Mouse (Mus musculus) hindbrain, embryonic 15.5 days (tissue): ENCODE results near the gene Nsd1. TPM values are rescaled to one million over a fixed set of nuclear protein-coding genes. Genes with fewer than 3 reads are reported as not detected.

Source experiments
- ATAC-seq: fragments of 200-750 bp; cut with Nextera tagmentation; 2 replicates; pipeline ENCODE4 v1.8.0; 2017; ENCODE audit warnings: low read depth, moderate number of reproducible peaks, moderate TSS enrichment; ENCODE audit not compliant: low FRiP score
- H3K27ac ChIP-seq: fragments of 300-500 bp; sonication (generic); replicated peaks from 2 replicates; pipeline ENCODE4 v1.5.1; 2015; ENCODE audit warnings: mild to moderate bottlenecking, inconsistent platforms
- H3K27me3 ChIP-seq: fragments of 300-500 bp; sonication (generic); 2 replicates; pipeline ENCODE4 v1.6.1; 2015; ENCODE audit warnings: control low read depth, inconsistent platforms
- H3K36me3 ChIP-seq: fragments of 300-500 bp; sonication (generic); 2 replicates; pipeline ENCODE4 v1.6.1; 2015; ENCODE audit warnings: control low read depth, inconsistent platforms
- H3K4me1 ChIP-seq: fragments of 300-500 bp; sonication (generic); replicated peaks from 2 replicates; pipeline ENCODE4 v1.6.1; 2015; ENCODE audit warnings: control low read depth, inconsistent platforms
- H3K4me2 ChIP-seq: fragments of 300-500 bp; sonication (generic); 2 replicates; pipeline ENCODE4 v1.6.1; 2015; ENCODE audit warnings: moderate library complexity, mild to moderate bottlenecking, inconsistent platforms
- H3K4me3 ChIP-seq: fragments of 300-500 bp; sonication (generic); 2 replicates; pipeline ENCODE4 v1.5.1; 2015; ENCODE audit warnings: mild to moderate bottlenecking, inconsistent platforms
- H3K9ac ChIP-seq: fragments of 300-500 bp; sonication (generic); 2 replicates; pipeline ENCODE4 v1.6.1; 2015; ENCODE audit warnings: inconsistent platforms
- H3K9me3 ChIP-seq: fragments of 300-500 bp; sonication (generic); 2 replicates; pipeline ENCODE4 v1.6.1; 2016; ENCODE audit warnings: control low read depth, inconsistent platforms
- WGBS: fragments of 180-500 bp; shearing (Covaris S2); methylation state at CpG from one replicate; pipeline ENCODE4 v1.1.7; 2015; 5-methylcytosine and 5-hydroxymethylcytosine counted together
- polyA plus RNA-seq: library from polyadenylated mRNA; unstranded; fragments of >200 nt; fragmentation: Nextera tagmentation; extraction: Ambion mirVana; gene quantifications from 2 replicates; pipeline ENCODE4 v1.2.1, GENCODE M21; 2015

The Nsd1 gene
- polyA plus RNA-seq, 1 experiment from 2014 or later = 49.1 TPM

DNA sequence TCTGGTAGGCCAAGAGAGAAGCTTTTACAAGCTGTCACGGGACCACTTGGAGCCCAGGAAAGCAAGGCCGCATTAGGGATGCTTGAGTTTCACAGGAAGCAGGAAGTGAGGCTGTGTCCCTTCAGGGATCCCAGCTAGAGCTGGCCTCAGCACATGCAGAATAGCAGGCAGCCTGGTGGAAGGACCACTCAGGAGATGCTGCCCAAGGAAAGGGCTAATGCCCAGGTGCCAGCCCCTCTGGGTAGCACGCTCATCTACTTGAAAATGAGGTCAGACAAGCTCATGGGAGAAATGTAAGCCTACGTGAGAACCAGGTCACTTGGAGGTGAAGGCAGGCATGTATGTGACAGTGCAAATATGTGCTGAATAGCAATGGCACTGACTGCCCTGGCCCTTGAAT, 117.6 kb downstream of the Nsd1 start:
- Histone ChIP-seq H3K9me3 (no peaks in the 10 kb centered on the region), H3K4me3 (no peak overlapping the region), H3K27ac (peak overlapping the region; percentile 35), H3K4me2 (peak overlapping the region; percentile 9; the same call in 1 of the 2 replicates), H3K4me1 (peaks cover 49% of the 10 kb centered on the region), H3K9ac (no peak overlapping the region), H3K27me3 (no peaks in the 10 kb centered on the region), H3K36me3 (peaks cover 16% of the 10 kb centered on the region)
- ATAC-seq = 0 out of 2 replicates have a peak, but pooled peaks have one; percentile 19
- 60% methylated on average over 4 of the region's 4 CpGs for WGBS

DNA sequence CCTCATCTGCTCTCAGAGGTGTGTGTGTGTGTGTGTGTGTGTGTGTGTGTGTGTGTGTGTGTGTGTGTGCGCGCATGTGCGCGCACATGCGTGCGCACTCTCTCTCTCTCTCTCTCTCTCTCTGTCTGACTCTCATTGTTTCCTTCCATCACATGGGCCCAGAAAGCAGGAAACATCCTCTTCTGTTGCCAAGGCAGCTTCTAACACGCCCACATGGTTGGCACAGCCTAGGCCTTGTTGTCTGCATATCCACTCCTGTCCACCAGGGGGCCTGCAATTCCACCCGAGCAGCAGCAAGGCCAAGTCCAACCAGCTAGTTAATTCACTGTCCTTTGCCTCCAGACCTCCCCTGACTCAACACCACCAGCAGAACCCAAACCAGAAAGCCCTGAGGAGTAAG, 118.1 kb downstream of the Nsd1 start:
- ATAC-seq = peak; percentile 49
- Histone ChIP-seq H3K27ac (peak overlapping the region; percentile 35), H3K36me3 (peaks cover 16% of the 10 kb centered on the region), H3K4me3 (no peak overlapping the region), H3K4me1 (peaks cover 46% of the 10 kb centered on the region), H3K9me3 (no peaks in the 10 kb centered on the region), H3K4me2 (peak overlapping the region; percentile 21), H3K9ac (no peak overlapping the region), H3K27me3 (no peaks in the 10 kb centered on the region)
- 35% methylated on average over 8 of the region's 8 CpGs for WGBS

DNA sequence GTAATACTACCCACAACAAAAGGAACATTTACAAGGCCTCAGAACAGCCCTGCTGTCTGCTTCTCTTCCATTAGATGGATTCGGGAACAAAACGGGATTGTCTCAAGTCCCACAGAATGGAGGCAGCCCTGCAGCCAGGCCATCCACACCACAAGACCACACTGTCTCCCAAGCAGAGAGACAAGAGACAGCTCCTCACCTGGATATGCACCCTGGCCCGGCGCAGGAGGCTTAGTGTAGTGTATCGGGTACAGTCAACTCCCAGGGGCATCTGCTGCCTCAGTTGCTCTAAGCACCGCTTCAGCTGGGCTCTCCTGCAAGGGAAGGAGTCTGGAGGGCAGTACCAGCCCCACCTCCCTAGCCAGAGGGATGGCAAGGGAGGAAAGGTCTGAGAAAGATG, 118.6 kb downstream of the Nsd1 start:
- Histone ChIP-seq H3K9me3 (no peaks in the 10 kb centered on the region), H3K27me3 (no peaks in the 10 kb centered on the region), H3K36me3 (peaks cover 16% of the 10 kb centered on the region), H3K4me2 (peak overlapping the region; percentile 81), H3K4me3 (0 out of 2 replicates have a peak overlapping the region, but pooled peaks have one; percentile 80), H3K9ac (0 out of 2 replicates have a peak overlapping the region, but pooled peaks have one; percentile 59), H3K4me1 (peaks cover 40% of the 10 kb centered on the region), H3K27ac (no peak overlapping the region)
- 86% methylated on average over 6 of the region's 6 CpGs for WGBS
- ATAC-seq = no peak

DNA sequence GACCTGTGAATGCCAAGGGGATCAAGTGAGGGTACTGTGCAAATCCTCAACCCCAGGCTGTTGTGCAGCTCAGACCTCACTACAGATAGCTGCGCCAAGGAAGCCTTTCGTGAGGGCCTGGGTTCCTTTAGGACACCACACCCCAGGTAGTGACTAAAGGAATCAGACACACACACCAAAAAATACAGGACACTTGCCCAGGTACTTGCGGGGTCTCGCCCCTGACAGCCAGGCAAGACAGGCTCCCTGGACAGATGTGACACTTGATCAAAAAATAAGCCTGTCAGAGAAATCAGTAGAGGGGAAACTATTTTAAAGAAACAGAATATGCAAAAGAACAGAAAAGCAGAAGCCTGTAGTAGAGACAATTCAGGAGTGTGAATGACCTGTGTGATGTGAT, 119.1 kb downstream of the Nsd1 start:
- Histone ChIP-seq H3K36me3 (peaks cover 16% of the 10 kb centered on the region), H3K27ac (no peak overlapping the region), H3K4me3 (peak overlapping the region; percentile 80), H3K4me2 (peak overlapping the region; percentile 81), H3K9me3 (no peaks in the 10 kb centered on the region), H3K4me1 (peaks cover 36% of the 10 kb centered on the region), H3K27me3 (no peaks in the 10 kb centered on the region), H3K9ac (0 out of 2 replicates have a peak overlapping the region, but pooled peaks have one; percentile 59)
- 87% methylated on average over 4 of the region's 4 CpGs for WGBS
- ATAC-seq = no peak

- Histone ChIP-seq H3K36me3 (peaks cover 10% of the 10 kb centered on the region), H3K27ac (peak overlapping the region; percentile 82), H3K9me3 (no peaks in the 10 kb centered on the region), H3K4me2 (peak overlapping the region; percentile 81), H3K27me3 (no peaks in the 10 kb centered on the region), H3K4me1 (peaks cover 30% of the 10 kb centered on the region), H3K9ac (peak overlapping the region; percentile 59), H3K4me3 (peak overlapping the region; percentile 80)
- WGBS = 1% methylated on average over 28 of the region's 29 CpGs
- ATAC-seq = peak; percentile 0; the same call in 1 of the 2 replicates
Observed at GRCm38 (mm10) chr13:55329109-55329682, 119.6 kb downstream of the Nsd1 start.

DNA sequence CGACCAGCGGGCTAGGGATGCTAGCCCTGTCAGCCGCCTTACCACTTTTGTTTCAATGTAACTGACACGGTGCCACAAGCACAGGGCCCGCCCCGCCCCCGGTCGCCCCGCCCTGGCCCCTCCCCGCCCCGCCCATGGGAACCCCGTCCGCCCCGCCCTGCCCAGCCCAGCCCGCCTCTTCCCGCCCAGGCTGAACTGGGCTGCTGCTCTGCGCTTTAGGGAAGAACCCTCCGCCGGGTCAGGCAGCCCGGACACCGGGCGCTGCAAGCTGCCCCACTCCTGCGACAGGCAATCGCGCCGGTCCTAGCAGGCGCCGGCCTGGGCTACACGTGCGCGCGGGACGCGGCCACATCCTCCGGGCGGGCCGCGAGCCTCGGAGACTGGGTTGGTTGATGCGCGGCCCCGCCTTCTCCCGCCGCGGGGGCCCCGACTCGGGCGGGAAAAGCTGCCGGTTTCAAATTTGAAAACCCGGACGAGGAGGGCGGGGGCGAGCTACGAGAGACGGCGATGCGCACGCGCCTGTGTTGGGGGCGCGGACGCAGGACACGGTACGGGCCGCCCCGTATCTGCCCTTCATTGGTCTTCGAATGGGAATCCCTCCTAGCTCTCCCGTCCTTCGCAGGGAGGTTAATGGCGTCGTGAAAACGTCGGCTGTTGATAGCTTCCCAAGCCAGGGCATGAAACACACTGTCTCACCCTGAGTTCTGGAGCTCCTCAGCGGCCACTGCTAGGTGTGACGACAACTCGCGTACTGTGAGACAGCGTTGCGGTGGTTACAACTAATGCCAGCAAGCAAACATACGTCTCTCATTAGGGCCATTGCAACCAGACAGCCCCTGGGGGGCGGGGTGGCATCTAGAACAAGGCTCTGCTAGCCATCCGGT, 120.3 kb downstream of the Nsd1 start, which contains the start of gene Mxd3:
Gene Mxd3, minus strand, starts transcription at position 141 of the 884 bp plus-strand sequence.
- Histone ChIP-seq H3K27me3 (no peaks in the 10 kb centered on the region), H3K27ac (peak within 1 kb of the TSS; percentile 82), H3K9ac (peak within 1 kb of the TSS; percentile 59), H3K9me3 (no peaks in the 10 kb centered on the region), H3K36me3 (peaks cover 8% of the 10 kb centered on the region), H3K4me2 (peak within 1 kb of the TSS; percentile 81), H3K4me1 (peaks cover 30% of the 10 kb centered on the region), H3K4me3 (peak within 1 kb of the TSS; percentile 80)
- ATAC-seq = peak; percentile 83
- under 1% methylated on average over 66 of the region's 82 CpGs for WGBS

DNA sequence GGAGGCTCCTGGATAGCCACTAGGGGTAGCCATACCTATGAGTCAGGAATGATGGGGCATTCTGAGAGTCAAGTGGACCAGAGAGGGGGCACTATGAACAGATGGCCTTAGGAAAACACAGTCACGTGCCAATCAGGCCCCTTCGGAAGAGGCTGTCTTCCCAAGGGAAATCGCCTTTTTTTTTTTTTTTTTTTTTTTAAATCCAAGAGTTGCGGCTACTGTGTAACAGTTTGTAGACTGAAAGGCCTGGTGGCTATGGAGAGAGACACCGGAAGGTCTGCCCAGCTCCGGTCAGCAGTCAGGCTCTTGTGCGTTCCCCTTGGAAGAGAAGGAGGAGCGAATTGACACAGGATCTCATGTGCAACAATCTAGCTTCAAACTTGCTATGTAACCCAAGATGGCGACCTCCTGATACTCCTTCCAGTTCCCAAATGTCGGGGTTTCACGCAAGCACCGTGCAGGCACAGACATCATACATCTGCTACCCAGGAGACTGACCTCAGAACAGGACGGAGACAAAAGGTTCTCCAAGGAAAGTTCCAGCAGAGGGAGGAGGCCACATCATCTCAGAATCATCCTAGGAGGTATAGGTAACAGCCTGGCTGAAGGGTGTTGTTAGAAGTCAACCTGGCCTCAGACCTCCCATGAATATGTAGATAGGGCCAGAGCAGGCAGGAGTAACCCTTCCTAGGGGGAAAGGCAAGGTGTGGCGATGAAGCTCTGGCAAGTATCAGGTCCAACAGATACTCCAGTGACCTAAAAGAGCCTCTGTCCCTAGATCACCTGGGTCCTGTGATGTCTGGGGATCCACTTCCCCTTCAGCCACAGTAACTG, 121.2 kb downstream of the Nsd1 start:
- H3K27me3 ChIP-seq = no peaks in the 10 kb centered on the region
- H3K4me2 ChIP-seq = peak overlapping the region; percentile 81
- H3K4me3 ChIP-seq = peak overlapping the region; percentile 80
- no peak; the same call in 1 of the 2 replicates for ATAC-seq
- H3K36me3 ChIP-seq = no peaks in the 10 kb centered on the region
- H3K9ac ChIP-seq = peak overlapping the region; percentile 59
- H3K9me3 ChIP-seq = no peaks in the 10 kb centered on the region
- H3K27ac ChIP-seq = peak overlapping the region; percentile 82
- WGBS = 48% methylated on average over 14 of the region's 14 CpGs
- H3K4me1 ChIP-seq = peaks cover 30% of the 10 kb centered on the region

DNA sequence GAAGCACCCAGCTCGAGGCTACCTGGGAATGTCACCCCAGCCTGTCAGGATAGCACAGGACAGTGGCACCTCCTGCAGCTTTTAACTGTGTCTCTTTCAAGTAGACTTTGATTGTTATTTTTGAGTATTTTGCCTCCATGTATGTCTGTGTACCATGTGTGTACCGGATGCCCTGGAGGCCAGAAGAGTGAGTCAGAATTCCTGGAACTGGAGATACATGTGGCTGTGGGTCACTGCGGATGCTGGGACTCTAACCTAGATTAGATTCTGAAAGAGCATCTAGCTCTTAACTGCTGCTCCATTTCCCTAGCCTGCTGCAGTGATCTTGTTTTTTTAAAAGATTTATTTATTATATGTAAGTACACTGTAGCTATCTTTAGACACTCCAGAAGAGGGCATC, 122.7 kb downstream of the Nsd1 start:
- no peak overlapping the region for H3K27ac ChIP-seq
- no peaks in the 10 kb centered on the region for H3K27me3 ChIP-seq
- WGBS = 87% methylated on average over 3 of the region's 3 CpGs
- H3K4me3 ChIP-seq = no peak overlapping the region
- no peak overlapping the region for H3K9ac ChIP-seq
- H3K4me1 ChIP-seq = peaks cover 25% of the 10 kb centered on the region
- no peak overlapping the region for H3K4me2 ChIP-seq
- ATAC-seq = no peak
- no peaks in the 10 kb centered on the region for H3K9me3 ChIP-seq
- H3K36me3 ChIP-seq = no peaks in the 10 kb centered on the region

DNA sequence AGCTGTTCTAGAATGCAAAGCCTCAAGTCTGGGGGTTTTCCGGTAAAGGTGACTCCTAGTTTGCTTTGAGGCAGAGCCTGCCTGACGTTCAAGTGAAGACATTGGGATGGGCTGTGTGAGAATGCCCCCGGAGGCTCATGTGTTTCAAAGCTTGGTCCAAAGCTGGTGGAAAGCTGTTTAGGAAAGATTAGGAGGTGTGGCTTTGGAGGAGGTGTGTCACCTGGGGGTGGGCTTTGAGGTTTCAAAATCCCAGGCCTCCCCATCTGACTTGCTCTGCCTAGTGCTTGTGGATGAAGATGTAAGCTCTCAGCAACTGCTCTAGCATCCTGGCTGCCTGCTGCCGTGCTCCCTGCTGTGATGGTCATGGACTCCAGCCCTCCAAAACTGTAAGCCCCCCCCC, 126.1 kb downstream of the Nsd1 start:
- H3K4me1 ChIP-seq = peaks cover 2% of the 10 kb centered on the region
- WGBS = 80% methylated on average over 4 of the region's 4 CpGs
- no peaks in the 10 kb centered on the region for H3K9me3 ChIP-seq
- H3K4me3 ChIP-seq = no peak overlapping the region
- no peaks in the 10 kb centered on the region for H3K36me3 ChIP-seq
- no peak overlapping the region for H3K9ac ChIP-seq
- H3K27ac ChIP-seq = no peak overlapping the region
- H3K27me3 ChIP-seq = no peaks in the 10 kb centered on the region
- H3K4me2 ChIP-seq = no peak overlapping the region
- no peak for ATAC-seq

DNA sequence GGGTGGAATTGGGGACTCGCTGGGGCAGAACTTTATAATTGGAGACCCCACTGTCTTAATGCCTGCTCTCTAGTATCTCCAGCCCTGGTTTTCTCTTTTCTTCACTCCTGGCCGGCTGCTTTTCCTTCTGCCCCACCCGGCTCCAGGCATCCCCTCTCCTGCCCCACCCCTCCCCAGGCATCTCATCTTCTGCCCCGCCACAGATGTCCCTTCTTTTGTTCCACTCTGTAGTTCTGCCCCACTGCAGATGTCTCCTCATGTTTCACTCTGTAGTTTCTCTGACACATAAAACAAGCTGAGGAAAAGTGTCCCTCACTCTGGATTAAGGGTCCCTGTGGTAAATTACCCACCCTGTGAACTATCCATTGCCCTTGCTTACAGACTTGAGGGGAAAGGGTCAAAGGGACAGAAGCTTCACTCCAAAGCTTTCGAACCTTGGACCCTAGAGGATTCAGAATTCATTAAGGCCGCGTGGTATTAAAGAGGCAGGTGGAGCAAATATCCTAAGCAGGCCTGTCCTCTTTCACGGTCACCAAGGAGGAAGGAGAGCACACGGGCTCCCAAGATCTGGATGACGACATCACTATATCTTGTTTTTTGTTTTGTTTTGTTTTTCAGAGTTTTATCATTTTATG, 127.9 kb downstream of the Nsd1 start:
- Histone ChIP-seq H3K4me1 (no peaks in the 10 kb centered on the region), H3K4me3 (no peak overlapping the region), H3K9ac (no peak overlapping the region), H3K27ac (no peak overlapping the region), H3K36me3 (no peaks in the 10 kb centered on the region), H3K4me2 (no peak overlapping the region), H3K9me3 (no peaks in the 10 kb centered on the region), H3K27me3 (no peaks in the 10 kb centered on the region)
- ATAC-seq = no peak
- WGBS = 66% methylated on average over 10 of the region's 10 CpGs
